Mouse (Mus musculus) megakaryocyte progenitor cell, adult 5-6 weeks (primary cell): ENCODE results near the gene S1pr2. TPM values are rescaled to one million over a fixed set of nuclear protein-coding genes. Genes with fewer than 3 reads are reported as not detected.

Experiments
- total RNA-seq, 2 experiments: library from RNA; stranded (forward) in 1 of 2; stranded (reverse) in 1 of 2; fragments of 157-497, 149-512 nt in 1 of 2; fragments of 200-1000 nt in 1 of 2; gene quantifications; 2 replicates each; pipeline versions ENCODE4 v1.2.3 to v1.2.4; 2015 to 2017

S1pr2 gene
- total RNA-seq, 2 experiments from 2014 or later: 2.5 to 5.2 TPM

Other genes with a start within 250 kb of the S1pr2 start
- 0.27 and 0.32 TPM in 2 replicates for gene Olfm2, start 230.4 kb downstream of the S1pr2 start, total RNA-seq (2015)
- 0.34 TPM in 1 of 2 replicates, not detected in the other for gene Olfm2, start 230.4 kb downstream of the S1pr2 start, total RNA-seq (2017)
- 0.37 and 0.42 TPM in 2 replicates for gene Col5a3, start 161.7 kb downstream of the S1pr2 start, total RNA-seq (2015)
- gene Col5a3, start 161.7 kb downstream of the S1pr2 start, total RNA-seq (2017): 0.29 and 0.54 TPM in 2 replicates
- gene Rdh8, start 158.3 kb downstream of the S1pr2 start, total RNA-seq (2015): not detected in 2 replicates
- gene Rdh8, start 158.3 kb downstream of the S1pr2 start, total RNA-seq (2017): not detected in 2 replicates
- gene A230050P20Rik, start 108.1 kb downstream of the S1pr2 start, total RNA-seq (2015): 11.8 and 16.3 TPM in 2 replicates
- 18.1 and 24.1 TPM in 2 replicates for gene A230050P20Rik, start 108.1 kb downstream of the S1pr2 start, total RNA-seq (2017)
- 0.73 and 0.81 TPM in 2 replicates for gene Angptl6, start 97.1 kb downstream of the S1pr2 start, total RNA-seq (2015)
- 0.54 and 0.87 TPM in 2 replicates for gene Angptl6, start 97.1 kb downstream of the S1pr2 start, total RNA-seq (2017)
- gene Ppan, start 88.6 kb downstream of the S1pr2 start, total RNA-seq (2015): 46.8 and 49.6 TPM in 2 replicates
- gene Ppan, start 88.6 kb downstream of the S1pr2 start, total RNA-seq (2017): 147 and 151 TPM in 2 replicates
- gene Eif3g, start 78.2 kb downstream of the S1pr2 start, total RNA-seq (2015): 211 and 217 TPM in 2 replicates
- 234 and 248 TPM in 2 replicates for gene Eif3g, start 78.2 kb downstream of the S1pr2 start, total RNA-seq (2017)
- 109 and 114 TPM in 2 replicates for gene Dnmt1, start 16.9 kb downstream of the S1pr2 start, total RNA-seq (2015)
- 222 and 314 TPM in 2 replicates for gene Dnmt1, start 16.9 kb downstream of the S1pr2 start, total RNA-seq (2017)
- 42.0 and 48.1 TPM in 2 replicates for gene Mrpl4, start 26.0 kb upstream of the S1pr2 start, total RNA-seq (2015)
- 44.1 and 50.7 TPM in 2 replicates for gene Mrpl4, start 26.0 kb upstream of the S1pr2 start, total RNA-seq (2017)
- 5.3 and 6.9 TPM in 2 replicates for gene Icam1, start 39.2 kb upstream of the S1pr2 start, total RNA-seq (2015)
- gene Icam1, start 39.2 kb upstream of the S1pr2 start, total RNA-seq (2017): 9.2 and 9.8 TPM in 2 replicates
- gene Icam4, start 52.6 kb upstream of the S1pr2 start, total RNA-seq (2015): 4.5 and 7.8 TPM in 2 replicates
- gene Icam4, start 52.6 kb upstream of the S1pr2 start, total RNA-seq (2017): 3.7 and 4.0 TPM in 2 replicates
- not detected in 2 replicates for gene Icam5, start 55.3 kb upstream of the S1pr2 start, total RNA-seq (2015)
- gene Icam5, start 55.3 kb upstream of the S1pr2 start, total RNA-seq (2017): 0.21 and 0.24 TPM in 2 replicates
- gene Zglp1, start 90.3 kb upstream of the S1pr2 start, total RNA-seq (2015): 1.6 TPM in 1 of 2 replicates, not detected in the other
- 0.96 TPM in 1 of 2 replicates, not detected in the other for gene Zglp1, start 90.3 kb upstream of the S1pr2 start, total RNA-seq (2017)
- 1.0 and 1.9 TPM in 2 replicates for gene Gm49373, start 96.3 kb upstream of the S1pr2 start, total RNA-seq (2015)
- gene Gm49373, start 96.3 kb upstream of the S1pr2 start, total RNA-seq (2017): not detected in 2 replicates
- gene Fdx1l, start 96.8 kb upstream of the S1pr2 start, total RNA-seq (2015): 20.5 and 25.2 TPM in 2 replicates
- 41.5 and 64.8 TPM in 2 replicates for gene Fdx1l, start 96.8 kb upstream of the S1pr2 start, total RNA-seq (2017)
- 64.5 and 66.7 TPM in 2 replicates for gene Gm38431, start 115.2 kb upstream of the S1pr2 start, total RNA-seq (2015)
- gene Gm38431, start 115.2 kb upstream of the S1pr2 start, total RNA-seq (2017): 4.0 and 4.5 TPM in 2 replicates
- 48.4 and 60.3 TPM in 2 replicates for gene Raver1, start 115.2 kb upstream of the S1pr2 start, total RNA-seq (2015)
- 28.4 and 30.0 TPM in 2 replicates for gene Raver1, start 115.2 kb upstream of the S1pr2 start, total RNA-seq (2017)
- gene Tyk2, start 154.5 kb upstream of the S1pr2 start, total RNA-seq (2015): 12.0 and 12.5 TPM in 2 replicates
- gene Tyk2, start 154.5 kb upstream of the S1pr2 start, total RNA-seq (2017): 16.7 and 17.9 TPM in 2 replicates
- gene Cdc37, start 173.2 kb upstream of the S1pr2 start, total RNA-seq (2015): 69.7 and 72.1 TPM in 2 replicates
- 283 and 351 TPM in 2 replicates for gene Cdc37, start 173.2 kb upstream of the S1pr2 start, total RNA-seq (2017)
- 11.8 and 15.2 TPM in 2 replicates for gene Pde4a, start 188.9 kb upstream of the S1pr2 start, total RNA-seq (2015)
- gene Pde4a, start 188.9 kb upstream of the S1pr2 start, total RNA-seq (2017): 4.0 and 5.0 TPM in 2 replicates